Mouse (Mus musculus) testis, adult 2 months (tissue): ENCODE results near the gene Piwil4. TPM values are rescaled to one million over a fixed set of nuclear protein-coding genes. Genes with fewer than 3 reads are reported as not detected.

Experiments used
- H3K27ac ChIP-seq: fragments of 200-500 bp; 2 replicates; pipeline ENCODE4 v1.5.1; 2012; ENCODE audit warnings: low read depth, low read length; ENCODE audit not compliant: control insufficient read depth, insufficient read depth
- H3K27me3 ChIP-seq: fragments of 200-500 bp; 2 replicates; pipeline ENCODE4 v1.6.1; 2012; ENCODE audit warnings: mild to moderate bottlenecking, low read length, moderate library complexity; ENCODE audit not compliant: control insufficient read depth, insufficient read depth
- H3K36me3 ChIP-seq: fragments of 200-500 bp; 2 replicates; pipeline ENCODE4 v1.6.1; 2012; ENCODE audit warnings: mild to moderate bottlenecking, low read length; ENCODE audit not compliant: control insufficient read depth, insufficient read depth
- H3K4me1 ChIP-seq: fragments of 200-500 bp; 2 replicates; pipeline ENCODE4 v1.6.1; 2012; ENCODE audit warnings: low read length; ENCODE audit not compliant: control insufficient read depth, insufficient read depth
- H3K4me3 ChIP-seq: fragments of 200-500 bp; 2 replicates; pipeline ENCODE4 v1.5.1; 2012; ENCODE audit warnings: low read depth, mild to moderate bottlenecking, low read length, moderate library complexity, mixed read lengths; ENCODE audit not compliant: control insufficient read depth
- CTCF ChIP-seq: fragments of 200-500 bp; IDR thresholded peaks from 2 replicates; pipeline ENCODE4 v1.5.1; 2012; ENCODE audit warnings: low read depth, mild to moderate bottlenecking, inconsistent platforms, low read length, moderate library complexity; ENCODE audit not compliant: control insufficient read depth, insufficient read depth, insufficient replicate concordance
- POLR2A ChIP-seq: fragments of 200-500 bp; IDR thresholded peaks from 2 replicates; pipeline ENCODE4 v1.6.1; 2012; ENCODE audit warnings: low read depth, mild to moderate bottlenecking, inconsistent platforms, low read length, moderate library complexity; ENCODE audit not compliant: control insufficient read depth
- polyA plus RNA-seq: library from polyadenylated mRNA; depleted of rRNA; stranded (reverse); fragments of >200 nt; gene quantifications from 2 replicates; pipeline ENCODE4 v1.2.3, GENCODE M21; 2012

Piwil4 gene
- polyA plus RNA-seq, 1 experiment: 0.56 TPM

DNA sequence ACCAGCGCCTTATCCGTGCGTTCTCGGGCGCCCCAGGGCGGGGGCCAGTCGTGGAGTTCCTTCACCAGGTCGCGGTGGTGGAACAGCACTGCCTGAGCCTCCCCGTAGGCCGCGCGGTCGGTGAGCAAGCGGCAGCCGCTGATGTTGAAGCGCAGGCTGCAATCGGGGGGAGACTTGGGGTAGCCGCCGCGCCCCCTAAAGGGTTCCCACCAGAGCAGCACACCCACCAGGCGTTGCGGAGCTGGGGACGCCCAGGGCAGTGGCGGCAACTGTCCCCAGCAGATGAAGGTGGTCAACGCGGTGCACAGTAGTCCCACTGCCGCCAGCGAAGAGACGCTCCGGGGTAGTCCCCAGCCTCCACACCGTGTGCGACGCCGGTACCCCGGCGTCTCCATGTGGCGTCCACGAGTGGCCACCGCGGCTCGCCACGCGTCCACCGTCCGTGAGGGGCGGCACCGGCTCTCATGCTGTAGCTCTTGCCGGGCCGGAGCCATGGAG is 11.0 kb upstream of the Piwil4 start:
- Histone ChIP-seq H3K36me3 (no peaks in the 10 kb centered on the region), H3K27ac (no peak overlapping the region), H3K27me3 (no peaks in the 10 kb centered on the region), H3K4me3 (peak overlapping the region; percentile 43), H3K4me1 (peaks cover 16% of the 10 kb centered on the region)
- TF ChIP-seq POLR2A (no peak), CTCF (no peak)

DNA sequence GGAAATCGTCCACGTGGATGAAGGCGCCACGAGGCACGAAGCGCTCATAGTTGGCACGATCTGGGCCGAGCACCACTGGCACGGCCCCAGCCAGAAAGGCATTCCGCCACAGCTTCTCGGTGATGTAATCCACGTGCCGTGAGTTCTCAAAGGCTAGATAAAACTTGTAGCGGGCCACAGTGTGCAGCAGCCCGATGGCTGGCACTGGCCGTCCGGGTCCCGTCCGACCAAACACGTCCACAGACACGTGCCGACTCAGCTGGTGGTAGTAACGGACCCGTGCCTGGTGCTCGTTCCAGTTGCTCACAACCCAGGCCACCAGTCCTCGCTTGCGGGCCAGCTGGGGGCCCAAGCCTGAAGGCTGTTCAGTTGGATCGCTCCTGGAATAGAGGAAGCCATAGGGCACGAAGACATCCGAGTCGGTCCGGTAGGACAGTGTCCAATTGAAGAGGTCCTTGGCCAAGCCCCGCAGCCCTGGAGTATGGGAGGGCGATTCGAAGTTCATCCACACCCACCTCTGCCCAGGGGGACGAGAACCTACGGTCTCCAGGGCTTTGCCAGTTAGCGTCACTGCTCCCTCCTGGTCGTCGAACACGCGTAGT is 10.5 kb upstream of the Piwil4 start:
- no peak overlapping the region for H3K27ac ChIP-seq
- H3K27me3 ChIP-seq: no peaks in the 10 kb centered on the region
- H3K4me3 ChIP-seq: peak overlapping the region; percentile 43

DNA sequence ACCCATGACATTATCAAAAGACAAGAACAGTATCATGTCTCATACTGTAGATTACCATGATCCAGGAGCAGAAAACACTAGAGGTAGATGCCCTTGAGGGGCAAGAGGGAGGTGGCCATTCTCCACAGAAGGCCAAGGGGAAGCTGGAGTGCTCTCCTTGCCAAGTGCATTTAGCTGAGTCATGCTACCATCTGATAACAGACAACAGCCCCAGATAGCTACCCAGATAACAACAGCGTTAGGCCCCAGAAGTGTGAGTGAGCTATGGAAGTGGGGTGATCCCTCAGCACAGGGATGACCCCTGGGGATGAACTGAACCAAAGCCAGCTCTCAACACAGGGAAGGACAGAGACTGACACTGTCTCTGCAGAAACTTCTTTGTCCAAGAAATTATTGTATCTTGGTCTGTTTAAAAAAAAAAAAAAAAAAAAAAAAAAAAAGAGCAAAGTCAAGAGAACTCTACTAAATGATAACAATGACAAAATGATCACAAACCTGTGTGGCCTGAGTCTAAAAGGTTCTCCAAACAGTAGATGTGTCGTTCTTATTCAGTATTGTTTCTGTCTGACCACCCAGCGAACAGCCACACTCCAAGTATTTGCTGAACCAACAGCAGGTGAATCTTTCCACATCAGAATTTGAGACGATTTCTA is 909 bp downstream of the Piwil4 start:
- Histone ChIP-seq H3K4me1 (peaks cover 4% of the 10 kb centered on the region; the same call in 1 of the 2 replicates), H3K36me3 (no peaks in the 10 kb centered on the region), H3K27me3 (no peaks in the 10 kb centered on the region), H3K27ac (no peak overlapping the region), H3K4me3 (no peak overlapping the region)
- TF ChIP-seq POLR2A (no peak), CTCF (no peak)

More for the DNA sequence above, 10.5 kb upstream of the Piwil4 start:
- TF ChIP-seq POLR2A (no peak), CTCF (no peak)
- H3K4me1 ChIP-seq: peaks cover 16% of the 10 kb centered on the region
- no peaks in the 10 kb centered on the region for H3K36me3 ChIP-seq

DNA sequence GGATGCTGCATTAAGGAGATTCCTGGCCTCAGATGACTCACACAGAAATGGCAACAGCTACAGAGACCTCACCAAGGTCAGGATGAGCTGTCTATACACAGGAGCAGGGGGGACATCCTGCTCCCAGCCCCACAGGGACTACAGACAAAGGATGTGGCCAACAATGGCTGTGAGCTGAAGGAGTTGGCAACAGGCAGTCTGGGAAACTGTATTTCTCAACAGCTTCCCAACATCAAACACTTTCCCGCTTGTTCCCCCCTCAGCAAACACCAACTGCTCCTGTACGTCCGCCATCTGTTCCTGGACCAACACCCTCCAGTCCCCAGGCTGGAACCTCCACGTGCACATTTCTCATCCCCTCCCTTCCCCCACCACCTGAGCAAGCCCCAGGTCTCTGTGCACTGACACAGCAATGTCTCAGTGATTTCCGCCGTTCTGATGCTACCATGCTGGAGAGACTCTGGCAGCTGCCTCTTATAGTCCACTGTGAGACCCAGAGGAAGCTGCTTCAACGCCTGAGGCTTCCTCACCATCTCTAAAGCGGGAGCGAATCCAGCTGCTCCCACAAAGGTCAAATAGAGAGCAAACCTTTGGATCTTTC is 9.5 kb downstream of the Piwil4 start:
- Histone ChIP-seq H3K27me3 (no peaks in the 10 kb centered on the region), H3K27ac (no peak overlapping the region), H3K4me1 (no peaks in the 10 kb centered on the region), H3K36me3 (no peaks in the 10 kb centered on the region), H3K4me3 (no peak overlapping the region)
- no peak for TF ChIP-seq POLR2A
- no peak for TF ChIP-seq CTCF

DNA sequence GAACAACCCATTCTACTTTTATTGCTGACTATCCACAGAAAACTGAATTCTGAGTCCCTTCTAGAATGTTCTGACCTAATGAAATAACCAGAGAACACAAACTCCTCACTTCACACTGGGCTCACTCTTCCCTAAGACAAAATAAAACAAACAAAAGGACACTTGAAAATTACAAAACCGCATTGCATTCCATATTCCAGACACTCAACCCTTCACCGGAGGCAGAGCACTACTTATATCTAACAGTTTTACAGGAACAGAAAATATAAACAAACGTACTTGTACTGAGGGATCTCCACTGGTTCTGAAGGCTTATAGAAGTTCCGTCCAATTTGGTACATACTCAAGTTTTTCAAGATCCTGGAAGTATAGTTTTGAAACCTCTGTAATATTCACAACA is 12.2 kb downstream of the Piwil4 start:
- H3K27ac ChIP-seq: no peak overlapping the region
- TF ChIP-seq POLR2A: no peak
- no peak for TF ChIP-seq CTCF
- H3K4me1 ChIP-seq: no peaks in the 10 kb centered on the region
- no peaks in the 10 kb centered on the region for H3K27me3 ChIP-seq
- no peaks in the 10 kb centered on the region for H3K36me3 ChIP-seq
- no peak overlapping the region for H3K4me3 ChIP-seq

DNA sequence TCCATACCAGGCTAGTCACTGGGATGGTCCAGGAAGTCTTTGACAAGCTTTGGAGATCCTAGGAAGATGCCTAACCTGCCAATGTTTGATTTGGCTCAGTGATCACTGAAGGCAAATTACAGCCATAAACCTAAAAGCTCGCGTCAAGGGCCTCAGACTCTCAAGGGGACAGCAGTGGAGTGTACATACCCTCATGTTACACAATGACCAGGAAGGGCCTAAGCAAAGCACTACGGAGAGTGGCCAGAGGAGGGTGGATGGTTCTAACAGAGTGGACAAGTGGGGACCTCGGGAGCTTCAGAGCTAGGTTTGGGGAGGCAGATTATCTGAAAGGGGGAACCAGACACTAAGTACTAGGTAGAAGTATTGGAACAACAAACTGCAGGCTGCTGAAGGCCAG is 13.9 kb downstream of the Piwil4 start:
- Histone ChIP-seq H3K4me3 (no peak overlapping the region), H3K36me3 (no peaks in the 10 kb centered on the region), H3K4me1 (no peaks in the 10 kb centered on the region), H3K27me3 (no peaks in the 10 kb centered on the region), H3K27ac (no peak overlapping the region)
- TF ChIP-seq POLR2A: no peak
- TF ChIP-seq CTCF: no peak

DNA sequence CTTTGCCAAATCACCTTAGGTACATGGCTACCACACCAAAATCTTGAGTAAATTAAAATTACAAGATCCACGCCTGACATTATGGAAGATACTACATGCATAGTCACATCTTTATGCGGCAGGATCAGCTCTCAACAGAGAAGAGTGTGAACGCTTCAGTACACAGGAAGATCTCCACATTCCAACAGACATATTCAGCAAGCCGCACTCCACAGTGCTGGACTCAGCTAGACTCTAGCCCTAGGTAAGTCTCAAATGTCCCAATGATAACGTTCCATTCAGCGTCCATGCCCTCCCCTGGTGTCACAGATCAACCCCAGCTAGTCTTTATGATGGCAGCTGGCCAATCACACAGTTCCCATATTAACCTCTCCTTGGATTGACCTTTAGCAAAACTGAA is 14.5 kb downstream of the Piwil4 start:
- Histone ChIP-seq H3K27ac (no peak overlapping the region), H3K4me3 (no peak overlapping the region), H3K4me1 (no peaks in the 10 kb centered on the region), H3K36me3 (no peaks in the 10 kb centered on the region), H3K27me3 (no peaks in the 10 kb centered on the region)
- TF ChIP-seq CTCF (no peak), POLR2A (no peak)
